Mouse (Mus musculus): Measurements from ENCODE around the gene Gbp3. TPM values are rescaled to one million over a fixed set of nuclear protein-coding genes. Genes with fewer than 3 reads are reported as not detected.
A peak's percentile ranks its signal among the peaks of the same experiment; 100 is the strongest.

The Gbp3 gene
- polyA plus RNA-seq, 1 experiment from 2014 or later: 1.5 TPM

DNA sequence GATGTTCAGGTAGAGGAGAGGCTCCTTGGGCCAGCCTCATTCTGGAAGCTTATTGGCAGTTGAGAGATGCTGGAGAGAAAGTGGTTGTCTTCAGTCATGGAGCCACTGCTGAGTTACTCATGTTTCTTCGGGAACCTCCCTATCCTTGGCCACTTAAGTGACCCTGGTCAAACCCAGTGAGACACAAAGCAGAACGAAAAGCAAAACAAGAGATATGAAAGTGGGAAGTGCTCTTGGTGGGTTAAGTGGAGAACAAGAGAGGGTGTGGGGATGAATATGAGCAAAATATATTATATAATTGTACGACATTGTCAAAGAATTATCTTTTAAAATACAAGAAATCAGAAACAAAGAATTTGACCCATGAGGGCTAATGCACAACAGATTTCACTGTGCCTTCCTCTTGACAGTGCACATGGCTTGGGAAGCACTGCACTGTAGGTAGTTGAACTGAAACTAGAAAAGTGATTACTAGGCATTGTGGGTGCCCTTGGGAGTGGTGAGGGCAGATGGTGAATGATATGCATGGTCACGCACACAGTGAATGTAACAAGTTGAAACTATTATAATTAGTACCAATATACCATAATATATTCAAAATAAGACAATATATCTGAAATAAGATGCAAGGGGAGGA lies 30.7 kb downstream of the Gbp3 start:
- H3K4me1 ChIP-seq: no peaks in the 10 kb centered on the region
- H3K27ac ChIP-seq: no peak overlapping the region
- H3K4me2 ChIP-seq: no peak overlapping the region
- no peak for ATAC-seq (replicated peaks; ENCODE audit: low FRiP score)
- no peaks in the 10 kb centered on the region for H3K36me3 ChIP-seq
- no peaks in the 10 kb centered on the region for H3K9me3 ChIP-seq (replicated peaks)
- WGBS: 84% methylated on average over 4 of the region's 4 CpGs
- H3K4me3 ChIP-seq (replicated peaks): no peak overlapping the region
- no peak overlapping the region for H3K9ac ChIP-seq
- H3K27me3 ChIP-seq: no peaks in the 10 kb centered on the region

- no peak for ATAC-seq (replicated peaks; ENCODE audit: low FRiP score)
- Histone ChIP-seq H3K27ac (no peak within 1 kb of the TSS), H3K36me3 (no peaks in the 10 kb centered on the region), H3K27me3 (no peaks in the 10 kb centered on the region), H3K9me3 (replicated peaks) (no peaks in the 10 kb centered on the region), H3K9ac (no peak within 1 kb of the TSS), H3K4me2 (no peak within 1 kb of the TSS), H3K4me3 (replicated peaks) (no peak within 1 kb of the TSS), H3K4me1 (no peaks in the 10 kb centered on the region)
- 71% methylated on average over 1 of the region's 1 CpGs for WGBS
Measured at GRCm38 (mm10) chr3:142594547-142594946, 34.7 kb downstream of the Gbp3 start, which contains the start of gene Gbp2b. Gbp2b (plus strand) TSS chr3:142594847.

DNA sequence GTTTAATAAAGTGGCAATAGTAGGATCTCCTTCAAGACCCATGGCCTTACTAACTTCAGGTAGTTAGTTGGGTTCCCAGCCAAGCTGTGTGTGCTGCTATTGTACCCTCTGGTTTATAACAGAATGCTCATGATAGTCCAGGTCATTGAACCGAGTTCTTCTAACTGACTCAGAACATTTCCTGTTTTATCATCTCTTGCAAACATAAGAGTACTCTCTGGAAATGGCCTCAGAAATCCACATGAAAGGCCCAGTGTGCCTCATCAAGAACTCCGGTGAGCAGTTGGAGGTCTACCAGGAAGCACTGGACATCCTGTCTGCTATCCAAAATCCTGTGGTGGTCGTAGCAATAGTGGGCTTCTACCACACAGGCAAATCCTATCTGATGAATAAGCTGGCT lies 38.1 kb downstream of the Gbp3 start:
- no peaks in the 10 kb centered on the region for H3K36me3 ChIP-seq
- no peak overlapping the region for H3K4me2 ChIP-seq
- no peak overlapping the region for H3K4me3 ChIP-seq (replicated peaks)
- H3K9ac ChIP-seq: no peak overlapping the region
- H3K27ac ChIP-seq: no peak overlapping the region
- H3K9me3 ChIP-seq (replicated peaks): no peaks in the 10 kb centered on the region
- no peaks in the 10 kb centered on the region for H3K27me3 ChIP-seq
- no peaks in the 10 kb centered on the region for H3K4me1 ChIP-seq
- 85% methylated on average over 3 of the region's 3 CpGs for WGBS
- ATAC-seq (replicated peaks; ENCODE audit: low FRiP score): no peak

- H3K27me3 ChIP-seq: no peaks in the 10 kb centered on the region
- no peaks in the 10 kb centered on the region for H3K4me1 ChIP-seq
- H3K4me2 ChIP-seq: no peak overlapping the region
- no peaks in the 10 kb centered on the region for H3K9me3 ChIP-seq (replicated peaks)
- no peak for ATAC-seq (replicated peaks; ENCODE audit: low FRiP score)
- H3K9ac ChIP-seq: no peak overlapping the region
- H3K27ac ChIP-seq: no peak overlapping the region
- H3K36me3 ChIP-seq: no peaks in the 10 kb centered on the region
- H3K4me3 ChIP-seq (replicated peaks): no peak overlapping the region
Measured at GRCm38 (mm10) chr3:142601675-142602074, 41.8 kb downstream of the Gbp3 start.

DNA sequence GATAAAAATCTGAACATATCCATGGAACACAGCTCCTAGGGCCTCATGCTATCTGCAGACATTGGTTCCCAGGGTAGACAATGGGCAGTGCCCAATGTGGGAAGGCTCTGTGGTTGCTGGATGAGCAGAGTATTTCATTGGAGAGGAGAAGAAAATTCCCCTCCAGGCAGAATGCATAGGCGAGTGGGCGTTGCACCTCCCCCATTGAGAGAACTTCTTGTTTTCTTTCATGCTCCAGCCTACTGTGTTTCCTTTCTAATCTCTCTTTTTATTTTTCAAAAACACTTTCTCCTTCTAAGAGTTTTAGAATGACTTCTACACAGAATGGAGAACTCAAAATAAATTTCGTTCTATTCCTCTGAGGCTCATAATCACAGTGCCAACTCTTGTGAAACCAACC lies 58.8 kb downstream of the Gbp3 start:
- no peaks in the 10 kb centered on the region for H3K27me3 ChIP-seq
- WGBS: 85% methylated on average over 3 of the region's 3 CpGs
- H3K27ac ChIP-seq: no peak overlapping the region
- no peak overlapping the region for H3K4me2 ChIP-seq
- no peak overlapping the region for H3K9ac ChIP-seq
- H3K36me3 ChIP-seq: no peaks in the 10 kb centered on the region
- no peaks in the 10 kb centered on the region for H3K4me1 ChIP-seq
- no peaks in the 10 kb centered on the region for H3K9me3 ChIP-seq (replicated peaks)
- no peak for ATAC-seq (replicated peaks; ENCODE audit: low FRiP score)
- H3K4me3 ChIP-seq (replicated peaks): no peak overlapping the region

- Histone ChIP-seq H3K9ac (no peak overlapping the region), H3K4me2 (no peak overlapping the region), H3K27ac (no peak overlapping the region), H3K4me3 (replicated peaks) (no peak overlapping the region), H3K9me3 (replicated peaks) (no peaks in the 10 kb centered on the region), H3K27me3 (no peaks in the 10 kb centered on the region), H3K36me3 (no peaks in the 10 kb centered on the region), H3K4me1 (no peaks in the 10 kb centered on the region)
- WGBS: 55% methylated on average over 1 of the region's 1 CpGs
- no peak for ATAC-seq (replicated peaks; ENCODE audit: low FRiP score)
Measured at GRCm38 (mm10) chr3:142619606-142620005, 59.8 kb downstream of the Gbp3 start.

GRCm38 (mm10) chr3:142620111-142620955 lies 60.5 kb downstream of the Gbp3 start, which contains the start of gene Gbp2:
Gbp2 (plus strand) TSS chr3:142620602.
- WGBS: 56% methylated on average over 4 of the region's 4 CpGs
- Histone ChIP-seq H3K4me3 (replicated peaks) (peak within 1 kb of the TSS; percentile 21), H3K4me1 (no peaks in the 10 kb centered on the region), H3K9me3 (replicated peaks) (no peaks in the 10 kb centered on the region), H3K36me3 (no peaks in the 10 kb centered on the region), H3K9ac (no peak within 1 kb of the TSS), H3K4me2 (peak within 1 kb of the TSS; percentile 44), H3K27ac (no peak within 1 kb of the TSS), H3K27me3 (no peaks in the 10 kb centered on the region)
- ATAC-seq (replicated peaks; ENCODE audit: low FRiP score): no peak

DNA sequence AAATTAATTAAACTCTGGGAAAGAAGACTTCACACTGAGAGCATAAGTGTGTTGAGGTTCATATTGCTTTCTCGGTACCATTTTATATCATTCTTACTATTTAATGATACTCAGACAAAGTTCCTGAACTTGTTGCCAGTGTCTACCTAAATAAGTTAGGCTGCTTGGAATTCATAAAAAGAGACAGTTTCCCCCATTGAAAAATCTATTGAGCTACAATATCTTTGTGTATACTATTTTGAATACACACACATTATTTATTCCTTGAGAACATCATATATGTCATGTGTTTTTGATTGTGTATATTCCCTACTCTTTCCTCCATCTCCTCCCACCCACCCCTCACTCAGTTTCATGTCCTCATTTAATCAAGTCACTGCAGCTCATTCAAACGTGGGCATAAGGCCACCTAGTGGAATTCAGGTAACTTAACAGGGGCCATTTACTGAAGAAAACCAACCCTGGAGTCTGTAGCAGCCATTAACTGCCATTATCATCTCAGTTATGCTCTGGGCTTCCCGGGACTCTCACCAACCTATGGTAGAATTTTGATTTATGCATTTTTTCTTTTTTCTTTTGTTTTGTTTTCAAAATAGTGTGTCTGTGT lies 61.2 kb downstream of the Gbp3 start:
- peak overlapping the region; percentile 21; the same call in 1 of the 2 replicates for H3K4me3 ChIP-seq (replicated peaks)
- H3K4me2 ChIP-seq: peak overlapping the region; percentile 44
- no peak overlapping the region for H3K9ac ChIP-seq
- H3K4me1 ChIP-seq: no peaks in the 10 kb centered on the region
- no peaks in the 10 kb centered on the region for H3K9me3 ChIP-seq (replicated peaks)
- 53% methylated on average over 3 of the region's 3 CpGs for WGBS
- no peaks in the 10 kb centered on the region for H3K27me3 ChIP-seq
- ATAC-seq (replicated peaks; ENCODE audit: low FRiP score): no peak
- H3K27ac ChIP-seq: no peak overlapping the region
- no peaks in the 10 kb centered on the region for H3K36me3 ChIP-seq

Other genes with a start within 250 kb of the Gbp3 start
- 45.8 and 46.6 TPM in 2 replicates for gene Pdlim5, start 164.3 kb upstream of the Gbp3 start, polyA plus RNA-seq (2015; fragmentation: Nextera tagmentation; extraction: Ambion mirVana)
- 0.06 TPM in 2 replicates for gene Gbp5, start 66.0 kb upstream of the Gbp3 start, polyA plus RNA-seq (2015; fragmentation: Nextera tagmentation; extraction: Ambion mirVana)
- 2.6 and 3.3 TPM in 2 replicates for gene Gbp7, start 29.7 kb upstream of the Gbp3 start, polyA plus RNA-seq (2015; fragmentation: Nextera tagmentation; extraction: Ambion mirVana)
- 0.05 TPM in 1 of 2 replicates, not detected in the other for gene Gbp2b, start 34.8 kb downstream of the Gbp3 start, polyA plus RNA-seq (2015; fragmentation: Nextera tagmentation; extraction: Ambion mirVana)
- 0.95 and 1.7 TPM in 2 replicates for gene Gbp2, start 60.6 kb downstream of the Gbp3 start, polyA plus RNA-seq (2015; fragmentation: Nextera tagmentation; extraction: Ambion mirVana)
- gene Kyat3, start 141.0 kb downstream of the Gbp3 start, polyA plus RNA-seq (2015; fragmentation: Nextera tagmentation; extraction: Ambion mirVana): 24.9 and 25.0 TPM in 2 replicates
- 77.2 and 79.6 TPM in 2 replicates for gene Gtf2b, start 205.0 kb downstream of the Gbp3 start, polyA plus RNA-seq (2015; fragmentation: Nextera tagmentation; extraction: Ambion mirVana)

Measured in kidney, embryonic 15.5 days (tissue).